In genomic region chr3:108146671-108147070, GRCm38 (mm10) we compare ENCODE assay signal across 8 mouse cellular contexts. TPM values are rescaled to one million over a fixed set of nuclear protein-coding genes. Genes with fewer than 3 reads are reported as not detected.
DNase-seq lines count a peak whose midpoint lies in the region; ATAC-seq and TF ChIP-seq lines count a peak whose summit lies in the region.

No protein-coding gene starts in this region.

- peaks cover 27% of the 10 kb centered on the region for H3K4me1 ChIP-seq in kidney, embryonic 15.5 days
- peaks cover 2% of the 10 kb centered on the region; the same call in 1 of the 2 replicates for H3K4me1 ChIP-seq in bone marrow, adult 2 months (ENCODE audit: control insufficient read depth, insufficient read depth, low read length)
- H3K4me1 ChIP-seq in hindbrain, embryonic 14.5 days (replicated peaks; ENCODE audit: control insufficient read depth, insufficient read depth, low read length) = peaks cover 13% of the 10 kb centered on the region
- peaks cover 33% of the 10 kb centered on the region for H3K4me1 ChIP-seq in midbrain, embryonic 13.5 days (replicated peaks)

- peak overlapping the region; percentile 83 for H3K9ac ChIP-seq in kidney, embryonic 15.5 days
- H3K9ac ChIP-seq in hindbrain, embryonic 14.5 days = peak overlapping the region; percentile 88
- peak overlapping the region; percentile 91 for H3K9ac ChIP-seq in midbrain, embryonic 13.5 days (replicated peaks)

- H3K9me3 ChIP-seq in kidney, embryonic 15.5 days (replicated peaks) = no peaks in the 10 kb centered on the region
- H3K9me3 ChIP-seq in hindbrain, embryonic 14.5 days (ENCODE audit: control insufficient read depth, low read length) = no peaks in the 10 kb centered on the region
- H3K9me3 ChIP-seq in midbrain, embryonic 13.5 days = no peaks in the 10 kb centered on the region

- H3K4me2 ChIP-seq in kidney, embryonic 15.5 days = peak overlapping the region; percentile 85
- peak overlapping the region; percentile 82 for H3K4me2 ChIP-seq in hindbrain, embryonic 14.5 days (replicated peaks)
- peak overlapping the region; percentile 74 for H3K4me2 ChIP-seq in midbrain, embryonic 13.5 days (replicated peaks)

- WGBS in kidney, embryonic 15.5 days = 61% methylated on average over 5 of the region's 5 CpGs
- WGBS in bone marrow, adult 2 months = 19% methylated on average over 5 of the region's 5 CpGs
- 61% methylated on average over 5 of the region's 5 CpGs for WGBS in hindbrain, embryonic 14.5 days
- 58% methylated on average over 5 of the region's 5 CpGs for WGBS in midbrain, embryonic 13.5 days

- no peak overlapping the region for H3K27ac ChIP-seq in kidney, embryonic 15.5 days
- H3K27ac ChIP-seq in bone marrow, adult 2 months (ENCODE audit: control insufficient read depth, insufficient read depth, low read depth, low read length, poor library complexity) = peak overlapping the region; percentile 98; the same call in 1 of the 2 replicates
- H3K27ac ChIP-seq in hindbrain, embryonic 14.5 days = no peak overlapping the region
- peak overlapping the region; percentile 94; the same call in 1 of the 2 replicates for H3K27ac ChIP-seq in midbrain, embryonic 13.5 days

- H3K36me3 ChIP-seq in kidney, embryonic 15.5 days = peaks cover 11% of the 10 kb centered on the region; the same call in 1 of the 2 replicates
- 0 out of 2 replicates have a peak, but pooled peaks cover 3% of the 10 kb centered on the region for H3K36me3 ChIP-seq in hindbrain, embryonic 14.5 days (replicated peaks; ENCODE audit: control insufficient read depth, insufficient read depth)
- H3K36me3 ChIP-seq in midbrain, embryonic 13.5 days = no peaks in the 10 kb centered on the region

- TF ChIP-seq CTCF in bone marrow, adult 2 months (IDR thresholded peaks at IDR 0.05; ENCODE audit: control insufficient read depth, insufficient read depth, low read length) = no peak

- H3K27me3 ChIP-seq in kidney, embryonic 15.5 days = no peaks in the 10 kb centered on the region
- no peaks in the 10 kb centered on the region for H3K27me3 ChIP-seq in hindbrain, embryonic 14.5 days (ENCODE audit: control insufficient read depth, insufficient read depth, low read length)
- H3K27me3 ChIP-seq in midbrain, embryonic 13.5 days = no peaks in the 10 kb centered on the region

- no peak for TF ChIP-seq POLR2A in bone marrow, adult 2 months (IDR thresholded peaks at IDR 0.05; ENCODE audit: borderline replicate concordance, control insufficient read depth, low read depth, low read length)

- no peak for DNase-seq in kidney, postnatal 14 days
- no peak for DNase-seq in hindbrain, embryonic 14.5 days (ENCODE audit: low spot score)
- no peak for DNase-seq in right cerebral cortex, adult 2 months (ENCODE audit: low spot score in 2 of 2)
- no peak for DNase-seq in spleen, postnatal 4 days (ENCODE audit: low spot score in 2 of 2)
- no peak for DNase-seq in left cerebral cortex, adult 18-20 months (ENCODE audit: low spot score in 2 of 2)

- no peak for ATAC-seq in kidney, embryonic 15.5 days (replicated peaks; ENCODE audit: low FRiP score)
- ATAC-seq in hindbrain, embryonic 14.5 days (ENCODE audit: low FRiP score) = no peak
- ATAC-seq in midbrain, embryonic 13.5 days = no peak

- H3K4me3 ChIP-seq in kidney, embryonic 15.5 days (replicated peaks) = peak overlapping the region; percentile 79
- peak overlapping the region; percentile 95 for H3K4me3 ChIP-seq in bone marrow, adult 2 months (replicated peaks; ENCODE audit: control insufficient read depth, low read depth, low read length)
- H3K4me3 ChIP-seq in hindbrain, embryonic 14.5 days (replicated peaks; ENCODE audit: low read length) = peak overlapping the region; percentile 84
- peak overlapping the region; percentile 83 for H3K4me3 ChIP-seq in midbrain, embryonic 13.5 days (replicated peaks)

RNA-seq across cellular contexts. Expression of gene Gnai3, which starts 0.7 kb away (rescaled TPM):
- polyA plus RNA-seq in kidney, embryonic 15.5 days (2015; fragmentation: Nextera tagmentation; extraction: Ambion mirVana) = 176 TPM in 2 replicates
- 11.7 and 27.5 TPM in 2 replicates for polyA plus RNA-seq in bone marrow, adult 2 months (2011; ENCODE audit: insufficient read depth, insufficient read length, low replicate concordance, missing spikeins)
- polyA plus RNA-seq in hindbrain, embryonic 14.5 days (2014; fragmentation: Nextera tagmentation; extraction: Ambion mirVana) = 132 and 142 TPM in 2 replicates
- 148 and 152 TPM in 2 replicates for polyA plus RNA-seq in midbrain, embryonic 13.5 days (2015; fragmentation: Nextera tagmentation; extraction: Ambion mirVana)
- 10 to 100 TPM; 29.0 to 30.4 TPM for total RNA-seq in left cerebral cortex, adult 18-20 months (2021)

RNA-seq across cellular contexts. Expression of gene Gpr61, which starts 8.0 kb away (rescaled TPM):
- 0.05 and 0.08 TPM in 2 replicates for polyA plus RNA-seq in kidney, embryonic 15.5 days (2015; fragmentation: Nextera tagmentation; extraction: Ambion mirVana)
- polyA plus RNA-seq in bone marrow, adult 2 months (2011; ENCODE audit: insufficient read depth, insufficient read length, low replicate concordance, missing spikeins) = not detected in 2 replicates
- 3.6 and 3.9 TPM in 2 replicates for polyA plus RNA-seq in hindbrain, embryonic 14.5 days (2014; fragmentation: Nextera tagmentation; extraction: Ambion mirVana)
- 2.0 and 2.1 TPM in 2 replicates for polyA plus RNA-seq in midbrain, embryonic 13.5 days (2015; fragmentation: Nextera tagmentation; extraction: Ambion mirVana)
- 10 to 100 TPM; 18.4 to 22.3 TPM for total RNA-seq in left cerebral cortex, adult 18-20 months (2021)

RNA-seq across cellular contexts. Expression of gene Amigo1, which starts 39.5 kb away (rescaled TPM):
- polyA plus RNA-seq in kidney, embryonic 15.5 days (2015; fragmentation: Nextera tagmentation; extraction: Ambion mirVana) = 4.6 and 6.3 TPM in 2 replicates
- polyA plus RNA-seq in bone marrow, adult 2 months (2011; ENCODE audit: insufficient read depth, insufficient read length, low replicate concordance, missing spikeins) = 0.75 and 1.9 TPM in 2 replicates
- 11.1 and 11.3 TPM in 2 replicates for polyA plus RNA-seq in hindbrain, embryonic 14.5 days (2014; fragmentation: Nextera tagmentation; extraction: Ambion mirVana)
- 9.9 and 11.0 TPM in 2 replicates for polyA plus RNA-seq in midbrain, embryonic 13.5 days (2015; fragmentation: Nextera tagmentation; extraction: Ambion mirVana)
- total RNA-seq in left cerebral cortex, adult 18-20 months (2021) = 10 to 100 TPM; 78.2 to 79.7 TPM

RNA-seq across cellular contexts. Expression of gene Gnat2, which starts 54.1 kb away (rescaled TPM):
- 0.68 and 1.9 TPM in 2 replicates for polyA plus RNA-seq in kidney, embryonic 15.5 days (2015; fragmentation: Nextera tagmentation; extraction: Ambion mirVana)
- 1.0 TPM in 1 of 2 replicates, not detected in the other for polyA plus RNA-seq in bone marrow, adult 2 months (2011; ENCODE audit: insufficient read depth, insufficient read length, low replicate concordance, missing spikeins)
- 0.33 and 0.48 TPM in 2 replicates for polyA plus RNA-seq in hindbrain, embryonic 14.5 days (2014; fragmentation: Nextera tagmentation; extraction: Ambion mirVana)
- 0.43 and 0.48 TPM in 2 replicates for polyA plus RNA-seq in midbrain, embryonic 13.5 days (2015; fragmentation: Nextera tagmentation; extraction: Ambion mirVana)
- total RNA-seq in left cerebral cortex, adult 18-20 months (2021) = under 1 TPM in 1 of 2 experiments, not detected in 1; 0.21 TPM

RNA-seq across cellular contexts. Expression of gene Cyb561d1, which starts 54.3 kb away (rescaled TPM):
- 3.8 TPM in 2 replicates for polyA plus RNA-seq in kidney, embryonic 15.5 days (2015; fragmentation: Nextera tagmentation; extraction: Ambion mirVana)
- polyA plus RNA-seq in bone marrow, adult 2 months (2011; ENCODE audit: insufficient read depth, insufficient read length, low replicate concordance, missing spikeins) = 3.8 and 12.1 TPM in 2 replicates
- 2.4 and 2.7 TPM in 2 replicates for polyA plus RNA-seq in hindbrain, embryonic 14.5 days (2014; fragmentation: Nextera tagmentation; extraction: Ambion mirVana)
- polyA plus RNA-seq in midbrain, embryonic 13.5 days (2015; fragmentation: Nextera tagmentation; extraction: Ambion mirVana) = 4.3 and 5.6 TPM in 2 replicates
- 10 to 100 TPM; 20.6 to 21.4 TPM for total RNA-seq in left cerebral cortex, adult 18-20 months (2021)

Comparison
In these comparisons a context has a peak if more than half of its experiments do, and no peak if none do; other contexts are left out.
1. H3K27ac ChIP-seq: peak in bone marrow, adult 2 months (single experiment) and midbrain, embryonic 13.5 days (single experiment); none in kidney, embryonic 15.5 days (single experiment) and hindbrain, embryonic 14.5 days (single experiment).
2. Peak in every context shown above with its lines, with median percentiles within 50 percentile points of each other: H3K4me2 ChIP-seq, H3K4me3 ChIP-seq and H3K9ac ChIP-seq.